Mouse (Mus musculus) embryonic facial prominence, embryonic 10.5 days (tissue): Measurements from ENCODE around the gene Tigar. TPM values are rescaled to one million over a fixed set of nuclear protein-coding genes. Genes with fewer than 3 reads are reported as not detected.

Source experiments
- DNase-seq: peaks from one replicate; pipeline ENCODE4 v3.0.0-alpha.2; 2017; ENCODE audit warnings: low spot score
- H3K27ac ChIP-seq: fragments of 300-500 bp; sonication (generic); replicated peaks from 2 replicates; pipeline ENCODE4 v1.5.1; 2016; ENCODE audit warnings: mild to moderate bottlenecking
- H3K27me3 ChIP-seq: fragments of 300-500 bp; sonication (generic); replicated peaks from 2 replicates; pipeline ENCODE4 v1.6.1; 2016; ENCODE audit warnings: low read depth, mild to moderate bottlenecking; ENCODE audit not compliant: poor library complexity, severe bottlenecking
- H3K36me3 ChIP-seq: fragments of 300-500 bp; sonication (generic); replicated peaks from 2 replicates; pipeline ENCODE4 v1.6.1; 2016; ENCODE audit warnings: mild to moderate bottlenecking, moderate library complexity
- H3K4me1 ChIP-seq: fragments of 300-500 bp; sonication (generic); 2 replicates; pipeline ENCODE4 v1.6.1; 2016
- H3K4me3 ChIP-seq: fragments of 300-500 bp; sonication (generic); 2 replicates; pipeline ENCODE4 v1.5.1; 2016; ENCODE audit warnings: mild to moderate bottlenecking, moderate library complexity
- H3K9me3 ChIP-seq: fragments of 300-500 bp; sonication (generic); 2 replicates; pipeline ENCODE4 v1.6.1; 2016; ENCODE audit warnings: mild to moderate bottlenecking
- WGBS: fragments of 180-500 bp; shearing (Covaris S2); methylation state at CpG from one replicate; pipeline ENCODE4 v1.1.7; 2016; 5-methylcytosine and 5-hydroxymethylcytosine counted together
- polyA plus RNA-seq: library from polyadenylated mRNA; unstranded; fragments of >200 nt; fragmentation: Nextera tagmentation; extraction: Ambion mirVana; gene quantifications from 2 replicates; pipeline ENCODE4 v1.2.1, GENCODE M21; 2016

Gene Tigar
- polyA plus RNA-seq, 1 experiment from 2014 or later, result 7.2 TPM

DNA sequence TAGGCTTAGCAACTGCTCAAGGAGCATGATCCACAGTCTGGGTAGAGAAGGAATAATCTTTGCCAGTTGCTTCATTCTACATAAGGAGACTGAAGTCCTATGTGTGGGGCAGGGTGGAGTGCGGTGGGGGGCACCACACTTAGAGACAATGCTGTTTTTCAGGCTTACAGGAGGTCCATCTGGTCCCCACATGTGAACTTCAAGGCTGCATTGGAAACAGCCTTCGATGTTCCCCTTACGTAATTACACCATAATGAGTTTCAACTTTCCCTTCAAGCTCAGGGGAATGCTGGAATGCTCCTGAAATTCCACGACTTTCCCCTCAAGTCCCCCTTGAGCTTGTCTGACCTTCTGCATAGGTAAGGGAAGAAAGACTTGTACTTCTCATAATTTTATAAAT lies 58.5 kb downstream of the Tigar start:
- H3K27ac ChIP-seq, result peak overlapping the region; percentile 83
- peak; percentile 81 for DNase-seq

DNA sequence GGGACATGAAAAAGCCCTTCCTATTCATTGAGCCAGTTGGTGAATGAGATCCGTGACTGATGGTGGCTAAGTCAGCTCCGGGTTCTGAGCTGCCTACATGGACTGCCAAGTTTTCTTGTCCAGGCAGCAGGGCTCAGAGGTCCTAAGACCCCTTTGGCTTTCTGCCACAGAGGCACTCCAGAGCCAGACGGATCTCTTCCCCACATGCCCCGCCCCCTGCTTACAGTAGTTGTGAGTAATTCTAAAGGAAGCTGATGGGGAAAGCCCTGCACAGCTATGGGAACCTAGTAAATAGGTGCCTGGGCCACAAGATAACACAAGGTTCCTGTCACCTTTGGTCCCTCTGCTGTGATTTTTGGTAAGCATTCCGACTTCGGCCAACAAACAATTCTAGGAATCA lies 64.4 kb downstream of the Tigar start:
- DNase-seq, result no peak
- no peaks in the 10 kb centered on the region for H3K9me3 ChIP-seq
- WGBS, result 67% methylated on average over 6 of the region's 6 CpGs
- no peak overlapping the region for H3K27ac ChIP-seq
- H3K4me3 ChIP-seq, result no peak overlapping the region
- H3K36me3 ChIP-seq, result no peaks in the 10 kb centered on the region
- peaks cover 8% of the 10 kb centered on the region for H3K4me1 ChIP-seq
- H3K27me3 ChIP-seq, result no peaks in the 10 kb centered on the region

More for the DNA sequence above, 58.5 kb downstream of the Tigar start:
- H3K36me3 ChIP-seq, result no peaks in the 10 kb centered on the region
- peaks cover 26% of the 10 kb centered on the region for H3K4me1 ChIP-seq
- no peaks in the 10 kb centered on the region for H3K9me3 ChIP-seq
- no peak overlapping the region for H3K4me3 ChIP-seq
- H3K27me3 ChIP-seq, result no peaks in the 10 kb centered on the region
- WGBS, result 34% methylated on average over 4 of the region's 4 CpGs

Other genes with a start within 250 kb of the Tigar start
- gene Dyrk4, start 187.7 kb downstream of the Tigar start, polyA plus RNA-seq, result not detected in 2 replicates
- gene Rad51ap1, start 170.0 kb downstream of the Tigar start, polyA plus RNA-seq, result 76.9 and 79.3 TPM in 2 replicates
- gene D6Wsu163e, start 169.6 kb downstream of the Tigar start, polyA plus RNA-seq, result 11.0 and 13.1 TPM in 2 replicates
- 0.02 TPM in 1 of 2 replicates, not detected in the other for gene Fgf6, start 94.0 kb downstream of the Tigar start, polyA plus RNA-seq
- gene Fgf23, start 36.7 kb downstream of the Tigar start, polyA plus RNA-seq, result 0.08 and 0.16 TPM in 2 replicates
- gene Ccnd2, start 42.6 kb upstream of the Tigar start, polyA plus RNA-seq, result 1,002 and 1,039 TPM in 2 replicates